Mouse (Mus musculus) midbrain, postnatal 0 days (tissue): Measurements from ENCODE around the gene Nova2. TPM values are rescaled to one million over a fixed set of nuclear protein-coding genes. Genes with fewer than 3 reads are reported as not detected.
A peak's percentile ranks its signal among the peaks of the same experiment; 100 is the strongest.

ENCODE experiments used
- ATAC-seq: fragments of 200-750 bp; cut with Nextera tagmentation; 2 replicates; pipeline ENCODE4 v1.8.0; 2017; ENCODE audit warnings: moderate number of reproducible peaks, mild to moderate bottlenecking, moderate TSS enrichment, moderate library complexity; ENCODE audit not compliant: low FRiP score
- DNase-seq: peaks from one replicate; pipeline ENCODE4 v3.0.0-alpha.2; 2015; ENCODE audit warnings: low spot score
- H3K27ac ChIP-seq: fragments of 300-500 bp; sonication (generic); 2 replicates; pipeline ENCODE4 v1.5.1; 2014; ENCODE audit warnings: low read depth, mild to moderate bottlenecking, low read length, mixed read lengths
- H3K27me3 ChIP-seq: fragments of 300-500 bp; sonication (generic); 2 replicates; pipeline ENCODE4 v1.6.1; 2014; ENCODE audit warnings: low read length, control low read depth, mixed read lengths; ENCODE audit not compliant: insufficient read depth
- H3K36me3 ChIP-seq: fragments of 300-500 bp; sonication (generic); 2 replicates; pipeline ENCODE4 v1.6.1; 2014; ENCODE audit warnings: low read length, control low read depth, mixed read lengths; ENCODE audit not compliant: insufficient read depth
- H3K4me1 ChIP-seq: fragments of 300-500 bp; sonication (generic); 2 replicates; pipeline ENCODE4 v1.6.1; 2014; ENCODE audit warnings: mild to moderate bottlenecking, control low read depth, antibody characterized with exemption, low read length, mixed read lengths; ENCODE audit not compliant: insufficient read depth
- H3K4me2 ChIP-seq: fragments of 300-500 bp; sonication (generic); 2 replicates; pipeline ENCODE4 v1.6.1; 2014; ENCODE audit warnings: low read depth, mild to moderate bottlenecking, low read length, mixed read lengths; ENCODE audit not compliant: poor library complexity, severe bottlenecking
- H3K4me3 ChIP-seq: fragments of 300-500 bp; sonication (generic); 2 replicates; pipeline ENCODE4 v1.5.1; 2014; ENCODE audit warnings: low read depth, mild to moderate bottlenecking, low read length, moderate library complexity
- H3K9ac ChIP-seq: fragments of 300-500 bp; sonication (generic); replicated peaks from 2 replicates; pipeline ENCODE4 v1.6.1; 2014; ENCODE audit warnings: mild to moderate bottlenecking, low read length, moderate library complexity, mixed read lengths; ENCODE audit not compliant: poor library complexity, severe bottlenecking
- H3K9me3 ChIP-seq: fragments of 300-500 bp; sonication (generic); 2 replicates; pipeline ENCODE4 v1.6.1; 2016; ENCODE audit warnings: low read length, control low read depth
- CTCF ChIP-seq: IDR thresholded peaks from 2 replicates; pipeline ENCODE4 v1.5.1; 2016; ENCODE audit warnings: antibody characterized with exemption, mild to moderate bottlenecking
- WGBS: fragments of 180-500 bp; shearing (Covaris S2); extraction: QIAGEN DNeasy Blood & Tissue Kit; methylation state at CpG from one replicate; pipeline ENCODE4 v1.1.7; 2014; 5-methylcytosine and 5-hydroxymethylcytosine counted together
- polyA plus RNA-seq: library from polyadenylated mRNA; unstranded; fragments of >200 nt; fragmentation: Nextera tagmentation; extraction: Ambion mirVana; gene quantifications from 2 replicates; pipeline ENCODE4 v1.2.1, GENCODE M21; 2015
- total RNA-seq: library from RNA; depleted of rRNA; stranded (reverse); fragments of >200 nt; gene quantifications from 2 replicates; pipeline ENCODE4 v1.2.3, GENCODE M21; 2014

Nova2 gene
- total and polyA plus RNA-seq, 2 experiments from 2014 or later = 10.1 to 20.9 TPM

- H3K9ac ChIP-seq = peak overlapping the region; percentile 99
- peak overlapping the region; percentile 96 for H3K27ac ChIP-seq
- peaks cover 21% of the 10 kb centered on the region for H3K4me1 ChIP-seq
- H3K9me3 ChIP-seq = no peaks in the 10 kb centered on the region
- H3K27me3 ChIP-seq = no peaks in the 10 kb centered on the region
- peak overlapping the region; percentile 77 for H3K4me2 ChIP-seq
- 21% methylated on average over 6 of the region's 6 CpGs for WGBS
- DNase-seq (no peak), ATAC-seq (peak; percentile 3; the same call in 1 of the 2 replicates)
- TF ChIP-seq CTCF = no peak
- H3K4me3 ChIP-seq = peak overlapping the region; percentile 92
- H3K36me3 ChIP-seq = no peaks in the 10 kb centered on the region
Measured at GRCm38 (mm10) chr7:18926911-18927310, 1.2 kb downstream of the Nova2 start.

GRCm38 (mm10) chr7:18927759-18928158, 2.1 kb downstream of the Nova2 start:
- Histone ChIP-seq H3K9ac (no peak overlapping the region; the same call in none of the 2 replicates), H3K36me3 (no peaks in the 10 kb centered on the region), H3K4me1 (peaks cover 16% of the 10 kb centered on the region), H3K4me3 (peak overlapping the region; percentile 92), H3K27me3 (no peaks in the 10 kb centered on the region), H3K9me3 (no peaks in the 10 kb centered on the region), H3K27ac (peak overlapping the region; percentile 40; the same call in 1 of the 2 replicates), H3K4me2 (peak overlapping the region; percentile 77)
- TF ChIP-seq CTCF = no peak
- WGBS = 29% methylated on average over 3 of the region's 3 CpGs
- DNase-seq (no peak), ATAC-seq (no peak)

GRCm38 (mm10) chr7:18942376-18942775, 16.7 kb downstream of the Nova2 start:
- Histone ChIP-seq H3K9ac (no peak overlapping the region), H3K27ac (no peak overlapping the region; the same call in 1 of the 2 replicates), H3K4me3 (no peak overlapping the region), H3K4me2 (no peak overlapping the region), H3K27me3 (no peaks in the 10 kb centered on the region), H3K9me3 (no peaks in the 10 kb centered on the region), H3K36me3 (peaks cover 22% of the 10 kb centered on the region), H3K4me1 (peaks cover 3% of the 10 kb centered on the region; the same call in 1 of the 2 replicates)
- TF ChIP-seq CTCF = no peak
- ATAC-seq (no peak), DNase-seq (peak; percentile 75)
- WGBS = 15% methylated on average over 1 of the region's 1 CpGs

GRCm38 (mm10) chr7:18942815-18943214, 17.1 kb downstream of the Nova2 start:
- no peaks in the 10 kb centered on the region for H3K27me3 ChIP-seq
- no peak overlapping the region for H3K4me2 ChIP-seq
- WGBS = 48% methylated on average over 9 of the region's 9 CpGs
- no peak for TF ChIP-seq CTCF
- no peak overlapping the region for H3K4me3 ChIP-seq
- DNase-seq = no peak
- no peaks in the 10 kb centered on the region for H3K9me3 ChIP-seq
- no peak for ATAC-seq
- peaks cover 26% of the 10 kb centered on the region for H3K36me3 ChIP-seq
- H3K4me1 ChIP-seq = peaks cover 3% of the 10 kb centered on the region; the same call in 1 of the 2 replicates
- no peak overlapping the region for H3K27ac ChIP-seq
- no peak overlapping the region for H3K9ac ChIP-seq

- Histone ChIP-seq H3K4me3 (no peak overlapping the region), H3K9me3 (no peaks in the 10 kb centered on the region), H3K9ac (no peak overlapping the region), H3K27ac (peak overlapping the region; percentile 88), H3K27me3 (no peaks in the 10 kb centered on the region), H3K4me1 (peaks cover 28% of the 10 kb centered on the region; the same call in 1 of the 2 replicates), H3K36me3 (peaks cover 34% of the 10 kb centered on the region), H3K4me2 (no peak overlapping the region)
- DNase-seq (no peak), ATAC-seq (no peak)
- WGBS = 47% methylated on average over 6 of the region's 6 CpGs
- no peak for TF ChIP-seq CTCF
Measured at GRCm38 (mm10) chr7:18948151-18948550, 22.5 kb downstream of the Nova2 start.

- peak overlapping the region; percentile 32 for H3K4me2 ChIP-seq
- peak overlapping the region; percentile 42; the same call in 1 of the 2 replicates for H3K9ac ChIP-seq
- WGBS = 12% methylated on average over 12 of the region's 12 CpGs
- H3K27ac ChIP-seq = peak overlapping the region; percentile 88
- 0 out of 2 replicates have a peak overlapping the region, but pooled peaks have one; percentile 2 for H3K4me3 ChIP-seq
- H3K9me3 ChIP-seq = no peaks in the 10 kb centered on the region
- H3K27me3 ChIP-seq = no peaks in the 10 kb centered on the region
- peaks cover 37% of the 10 kb centered on the region for H3K36me3 ChIP-seq
- DNase-seq (peak; percentile 96), ATAC-seq (peak; percentile 82)
- peaks cover 27% of the 10 kb centered on the region; the same call in 1 of the 2 replicates for H3K4me1 ChIP-seq
- peak; percentile 20 for TF ChIP-seq CTCF
Measured at GRCm38 (mm10) chr7:18949781-18950522, 24.3 kb downstream of the Nova2 start.
